Mouse (Mus musculus): ENCODE results near the gene Clpsl2. TPM values are rescaled to one million over a fixed set of nuclear protein-coding genes. Genes with fewer than 3 reads are reported as not detected.

The Clpsl2 gene
- polyA plus RNA-seq, 1 experiment from 2014 or later = not detected

DNA sequence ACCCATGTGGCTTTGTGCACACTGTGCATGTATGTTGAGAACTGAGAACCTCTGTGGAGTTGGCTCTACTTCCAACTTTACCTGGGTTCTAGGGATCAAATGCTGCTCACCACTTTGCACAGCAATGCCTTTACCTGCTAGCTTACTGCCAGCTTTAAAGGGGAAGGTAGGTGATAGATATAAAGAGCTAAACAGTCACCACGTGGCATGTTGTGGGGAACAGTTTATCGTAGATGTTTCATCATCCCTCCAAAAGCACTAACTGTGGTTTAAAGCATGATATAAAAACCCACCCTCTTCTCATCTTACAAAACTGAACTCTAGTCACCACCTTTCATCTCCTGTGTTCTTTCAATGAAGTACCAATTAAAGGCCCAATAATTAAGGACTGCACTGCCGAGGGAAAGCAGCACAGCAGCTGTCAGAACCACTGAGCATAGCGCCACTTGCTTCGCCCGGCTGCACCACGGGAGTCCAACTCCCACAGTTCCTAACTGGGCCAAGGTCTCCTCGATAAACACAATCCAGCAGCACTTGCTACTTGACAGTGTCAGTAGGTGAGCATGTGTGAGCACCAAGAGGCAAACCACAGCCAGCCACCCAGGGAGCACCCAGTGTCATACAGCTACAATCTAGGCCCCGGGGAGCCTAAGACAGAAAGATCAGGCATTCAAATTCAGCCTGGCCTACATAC, 52.5 kb downstream of the Clpsl2 start:
- Histone ChIP-seq H3K4me3 (no peak overlapping the region), H3K4me2 (no peak overlapping the region), H3K9me3 (no peaks in the 10 kb centered on the region), H3K27me3 (no peaks in the 10 kb centered on the region), H3K27ac (no peak overlapping the region), H3K4me1 (no peaks in the 10 kb centered on the region), H3K9ac (no peak overlapping the region), H3K36me3 (peaks cover 85% of the 10 kb centered on the region)
- no peak for ATAC-seq (ENCODE audit: insufficient number of reproducible peaks, low FRiP score, low TSS enrichment, low read depth)
- 76% methylated on average over 9 of the region's 9 CpGs for WGBS

Small RNA genes lying within 50 kb of the gene (microRNA-seq; reads per million reads assigned to microRNA genes)
- gene Gm25195 (not detected), gene Mir6969 (not detected)

Other genes with a start within 250 kb of the Clpsl2 start
- 30.6 and 33.9 TPM in 2 replicates for gene Fance, start 235.9 kb upstream of the Clpsl2 start, polyA plus RNA-seq (2015; fragmentation: Nextera tagmentation; extraction: Ambion mirVana)
- gene Rpl10a, start 220.9 kb upstream of the Clpsl2 start, polyA plus RNA-seq (2015; fragmentation: Nextera tagmentation; extraction: Ambion mirVana) = 509 and 665 TPM in 2 replicates
- 15.5 and 16.2 TPM in 2 replicates for gene Tead3, start 198.6 kb upstream of the Clpsl2 start, polyA plus RNA-seq (2015; fragmentation: Nextera tagmentation; extraction: Ambion mirVana)
- gene Tulp1, start 184.2 kb upstream of the Clpsl2 start, polyA plus RNA-seq (2015; fragmentation: Nextera tagmentation; extraction: Ambion mirVana) = 5.4 and 6.2 TPM in 2 replicates
- 29.8 and 42.1 TPM in 2 replicates for gene Fkbp5, start 31.9 kb upstream of the Clpsl2 start, polyA plus RNA-seq (2015; fragmentation: Nextera tagmentation; extraction: Ambion mirVana)
- gene Armc12, start 18.6 kb upstream of the Clpsl2 start, polyA plus RNA-seq (2015; fragmentation: Nextera tagmentation; extraction: Ambion mirVana) = not detected in 2 replicates
- 0.47 and 1.8 TPM in 2 replicates for gene Clps, start 11.4 kb downstream of the Clpsl2 start, polyA plus RNA-seq (2015; fragmentation: Nextera tagmentation; extraction: Ambion mirVana)
- gene Lhfpl5, start 26.2 kb downstream of the Clpsl2 start, polyA plus RNA-seq (2015; fragmentation: Nextera tagmentation; extraction: Ambion mirVana) = 0.40 and 0.60 TPM in 2 replicates
- gene Srpk1, start 73.3 kb downstream of the Clpsl2 start, polyA plus RNA-seq (2015; fragmentation: Nextera tagmentation; extraction: Ambion mirVana) = 120 and 121 TPM in 2 replicates
- 0.60 and 0.72 TPM in 2 replicates for gene Slc26a8, start 140.8 kb downstream of the Clpsl2 start, polyA plus RNA-seq (2015; fragmentation: Nextera tagmentation; extraction: Ambion mirVana)
- gene Mapk14, start 141.9 kb downstream of the Clpsl2 start, polyA plus RNA-seq (2015; fragmentation: Nextera tagmentation; extraction: Ambion mirVana) = 37.9 and 45.2 TPM in 2 replicates
- gene AC170998.1, start 176.7 kb downstream of the Clpsl2 start, polyA plus RNA-seq (2015; fragmentation: Nextera tagmentation; extraction: Ambion mirVana) = 1.9 and 2.4 TPM in 2 replicates
- gene Mapk13, start 219.9 kb downstream of the Clpsl2 start, polyA plus RNA-seq (2015; fragmentation: Nextera tagmentation; extraction: Ambion mirVana) = 126 and 130 TPM in 2 replicates

Data from limb, embryonic 15.5 days (tissue).